Mouse (Mus musculus): ENCODE data around the gene Vps4b.

The Vps4b gene

DNA sequence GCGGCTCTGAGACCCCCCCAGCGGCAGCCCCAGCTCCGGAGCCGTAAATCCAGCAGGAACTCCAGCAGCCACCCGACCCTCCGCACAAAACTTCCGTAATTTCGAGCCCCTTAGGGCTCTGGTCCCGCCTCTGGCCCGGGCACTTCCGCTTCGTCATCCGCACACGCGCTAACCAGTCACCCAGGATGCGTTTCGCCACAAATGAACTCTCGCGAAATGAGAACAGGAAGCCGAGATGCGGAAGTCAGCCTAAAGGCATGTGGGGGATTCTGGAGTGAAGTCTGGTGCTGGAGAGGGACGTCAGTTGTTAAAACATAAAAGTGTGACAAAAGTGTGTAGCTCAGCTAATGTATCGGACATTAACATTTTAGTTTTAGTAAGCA, at the start of gene Vps4b:
TSS of gene Vps4b (minus strand) at position 187 of the 383 bp plus-strand sequence.
- DNase-seq (ENCODE audit: low read depth in 1 of 2, low spot score in 2 of 2), result peak; percentile 85 to 92

GRCm38 (mm10) chr1:106828784-106829183, 32.3 kb upstream of the Vps4b start:
- DNase-seq (ENCODE audit: low read depth in 1 of 2, low spot score in 2 of 2), result no peak

DNA sequence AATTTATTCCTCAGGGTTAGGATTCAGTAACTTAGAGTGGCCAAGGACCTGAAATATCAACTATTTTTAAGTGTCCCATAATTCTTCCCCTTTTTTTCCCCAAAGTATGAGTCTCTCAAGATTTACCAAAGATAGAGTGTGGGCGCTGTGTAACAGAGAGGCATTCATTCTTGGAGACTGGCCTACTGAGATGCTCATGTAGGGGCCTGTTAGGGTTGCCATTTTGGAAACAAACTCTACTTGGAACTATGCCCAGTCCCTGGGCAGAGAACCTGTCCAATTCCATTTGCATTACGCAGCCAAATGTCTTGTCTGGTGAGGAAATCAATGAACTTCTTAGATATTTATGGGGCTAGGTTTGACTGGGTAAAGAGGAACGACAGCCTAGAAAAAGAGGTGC, 25.8 kb upstream of the Vps4b start:
- no peak for DNase-seq (ENCODE audit: low read depth in 1 of 2, low spot score in 2 of 2)

DNA sequence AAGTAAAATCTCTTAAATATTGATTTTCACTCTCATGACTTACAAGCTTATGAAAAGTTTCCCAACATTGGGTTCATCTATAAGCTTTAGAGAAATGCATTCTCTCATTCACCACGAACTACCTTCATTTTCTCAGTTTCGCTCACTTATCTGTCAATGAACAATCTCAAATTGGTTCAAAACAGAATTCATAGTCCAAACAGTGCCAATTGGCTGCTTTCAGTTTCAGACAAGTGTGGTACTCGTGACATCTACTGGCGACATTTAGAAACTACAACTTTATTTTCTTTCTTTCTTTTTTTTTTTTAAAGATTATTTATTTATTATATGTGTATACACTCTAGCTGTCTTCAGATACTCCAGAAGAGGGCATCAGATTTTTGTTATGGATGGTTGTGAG, 21.8 kb upstream of the Vps4b start:
- no peak for DNase-seq (ENCODE audit: low read depth in 1 of 2, low spot score in 2 of 2)

DNA sequence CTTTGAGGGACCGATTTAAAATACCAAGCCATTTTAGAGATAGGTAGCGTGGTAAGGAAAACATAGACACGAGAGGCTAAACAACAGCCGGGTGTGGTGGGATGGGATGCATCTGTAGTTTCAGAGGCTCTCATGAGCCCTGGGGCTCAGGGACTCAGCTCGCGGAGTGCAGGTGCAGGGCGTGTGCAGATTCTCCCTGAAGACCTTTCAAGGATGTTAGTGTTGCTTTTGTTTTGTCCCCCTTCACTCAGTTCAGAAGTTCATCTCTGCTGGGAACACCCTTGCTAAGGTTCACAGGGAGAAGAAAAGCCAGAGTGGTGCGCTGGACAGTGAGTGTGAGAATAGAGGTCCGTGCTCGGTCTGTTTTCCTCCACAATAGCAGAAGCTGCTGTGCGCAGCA, 20.2 kb upstream of the Vps4b start:
- DNase-seq (ENCODE audit: low read depth in 1 of 2, low spot score in 2 of 2), result no peak

DNA sequence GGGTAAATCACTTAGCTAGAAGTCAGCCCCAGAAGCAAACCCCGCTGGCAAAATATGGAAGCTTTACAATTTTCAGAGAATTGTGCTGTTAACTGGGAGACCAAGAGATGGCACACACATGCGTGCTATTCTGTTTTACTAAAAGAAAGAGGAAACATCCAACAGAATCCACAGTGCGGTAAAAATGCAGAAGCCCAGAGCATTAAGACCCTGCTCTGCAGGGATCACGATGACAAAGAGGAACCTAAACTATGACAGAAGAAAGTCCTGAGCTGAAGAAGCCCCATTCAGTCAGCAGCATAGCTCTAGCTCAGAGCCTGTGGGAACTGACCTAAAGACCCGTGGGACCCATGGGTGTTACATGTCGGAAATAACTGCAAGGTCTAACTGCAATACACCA, 18.7 kb upstream of the Vps4b start:
- DNase-seq (ENCODE audit: low read depth in 1 of 2, low spot score in 2 of 2), result peak; percentile 23 to 24

- no peak for DNase-seq (ENCODE audit: low read depth in 1 of 2, low spot score in 2 of 2)
These were observed 18.3 kb upstream of the Vps4b start for GRCm38 (mm10) chr1:106814864-106815263.

DNA sequence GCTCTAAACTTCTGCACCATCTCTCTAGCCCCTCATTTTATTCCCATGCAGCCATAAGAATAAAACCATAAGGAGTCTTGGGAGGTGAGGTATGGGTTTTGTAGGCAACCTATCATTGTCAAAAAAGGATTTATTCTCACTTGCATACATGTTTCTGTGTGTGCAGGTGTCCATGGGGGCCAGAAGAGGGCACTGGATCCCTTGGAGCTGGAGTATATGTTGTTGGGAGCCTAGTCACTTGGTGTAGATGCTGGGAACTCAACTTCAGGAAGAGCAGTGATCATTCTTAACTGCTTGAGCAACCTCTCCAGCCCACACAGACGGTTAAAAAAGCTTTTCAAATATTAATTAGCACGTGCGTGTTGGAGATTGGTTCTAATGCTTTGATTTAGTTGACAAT, 3.4 kb upstream of the Vps4b start:
- DNase-seq (ENCODE audit: low read depth in 1 of 2, low spot score in 2 of 2), result no peak

GRCm38 (mm10) chr1:106799406-106799805, 2.9 kb upstream of the Vps4b start:
- no peak for DNase-seq (ENCODE audit: low read depth in 1 of 2, low spot score in 2 of 2)

GRCm38 (mm10) chr1:106796987-106797779, 655 bp upstream of the Vps4b start:
- DNase-seq (ENCODE audit: low read depth in 1 of 2, low spot score in 2 of 2), result no peak

- no peak for DNase-seq (ENCODE audit: low read depth in 1 of 2, low spot score in 2 of 2)
These were observed 640 bp downstream of the Vps4b start for GRCm38 (mm10) chr1:106795634-106796541.

- DNase-seq (ENCODE audit: low read depth in 1 of 2, low spot score in 2 of 2), result no peak
These were observed 21.6 kb downstream of the Vps4b start for GRCm38 (mm10) chr1:106774896-106775295.

DNA sequence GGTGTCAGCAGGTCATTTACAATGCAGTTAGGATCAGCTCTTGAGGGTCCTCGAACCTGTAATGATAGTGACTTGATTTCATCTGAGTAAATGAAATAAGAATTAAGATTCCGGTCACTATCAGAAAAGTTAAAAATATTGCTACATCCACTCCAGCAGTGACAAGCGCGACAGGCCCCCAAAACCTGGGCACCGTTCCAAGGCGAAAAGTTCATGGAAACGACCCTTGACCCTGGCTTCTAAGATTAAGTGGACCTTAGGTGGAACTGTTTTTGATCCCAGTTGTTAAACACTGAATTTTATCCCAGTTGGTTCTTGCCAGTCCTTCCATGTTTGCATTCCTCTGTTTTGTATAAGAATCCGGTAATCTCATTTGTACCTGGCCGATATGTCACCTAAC, 22.4 kb downstream of the Vps4b start:
- no peak for DNase-seq (ENCODE audit: low read depth in 1 of 2, low spot score in 2 of 2)

DNA sequence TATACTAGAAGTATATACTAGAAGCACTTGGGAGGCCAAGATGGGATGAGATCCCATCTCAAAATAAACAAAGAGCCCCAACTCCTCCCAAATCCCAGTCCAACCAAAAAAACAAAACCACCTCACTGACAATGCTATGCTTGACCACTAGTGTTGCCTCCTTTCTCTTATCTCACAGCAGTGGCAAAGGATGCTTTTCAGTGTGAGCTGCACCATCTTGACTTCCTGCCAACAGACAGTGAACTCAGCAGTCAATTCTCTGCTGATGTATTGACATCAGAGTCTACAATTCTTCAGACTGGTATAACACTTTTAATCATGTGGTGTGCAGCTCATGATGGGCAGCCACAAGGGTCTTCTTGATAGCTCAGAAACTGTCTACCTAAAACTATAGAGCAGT, 27.8 kb downstream of the Vps4b start:
- DNase-seq (ENCODE audit: low read depth in 1 of 2, low spot score in 2 of 2), result no peak

DNA sequence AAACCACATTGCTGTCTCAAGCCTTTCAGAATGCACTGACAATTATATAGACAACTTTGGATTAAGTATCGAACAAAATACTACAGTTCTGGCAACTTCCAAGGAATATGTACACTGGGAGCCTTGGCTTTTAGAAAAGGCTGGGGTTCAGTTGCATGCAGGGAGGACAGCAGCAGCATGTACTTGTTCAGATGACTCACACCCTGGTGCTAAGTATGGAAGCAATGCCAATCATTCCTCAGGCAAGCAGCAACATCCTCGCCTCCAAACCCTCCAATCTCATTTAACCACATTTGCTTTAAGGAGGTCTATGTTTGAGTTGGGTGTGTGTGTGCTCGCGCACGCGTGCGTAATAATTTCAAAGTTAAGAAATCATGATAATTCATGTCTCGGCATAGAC, 30.8 kb downstream of the Vps4b start:
- DNase-seq (ENCODE audit: low read depth in 1 of 2, low spot score in 2 of 2), result no peak

GRCm38 (mm10) chr1:106764846-106765245, 31.7 kb downstream of the Vps4b start:
- DNase-seq (ENCODE audit: low read depth in 1 of 2, low spot score in 2 of 2), result no peak

- no peak for DNase-seq (ENCODE audit: low read depth in 1 of 2, low spot score in 2 of 2)
These were observed 32.2 kb downstream of the Vps4b start for GRCm38 (mm10) chr1:106764281-106764680.

DNA sequence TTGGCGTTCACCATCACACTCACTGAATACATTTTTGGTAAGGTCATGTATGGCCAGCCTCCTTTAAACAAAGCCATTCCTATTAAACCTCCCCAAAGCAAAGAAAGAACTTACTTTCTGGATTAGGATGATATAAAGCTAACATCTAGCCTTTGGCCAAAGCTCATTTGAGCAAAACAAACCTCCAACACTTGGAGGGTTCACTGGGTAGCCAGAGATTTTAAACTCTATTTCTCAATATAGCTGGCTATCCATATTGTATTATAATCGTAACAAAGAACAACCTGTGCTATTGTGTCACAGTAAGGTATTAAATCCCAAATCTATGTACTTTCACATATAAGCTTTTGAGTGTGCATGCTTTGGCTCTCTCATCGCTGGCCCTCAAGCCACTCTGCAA, 35.8 kb downstream of the Vps4b start:
- DNase-seq (ENCODE audit: low read depth in 1 of 2, low spot score in 2 of 2), result no peak

GRCm38 (mm10) chr1:106759572-106760435, 36.7 kb downstream of the Vps4b start, which contains the start of gene Kdsr:
Gene Kdsr (minus strand): TSS chr1:106759727.
- peak; percentile 90 to 96 for DNase-seq (ENCODE audit: low read depth in 1 of 2, low spot score in 2 of 2)

GRCm38 (mm10) chr1:106758734-106759571, 37.6 kb downstream of the Vps4b start:
- DNase-seq (ENCODE audit: low read depth in 1 of 2, low spot score in 2 of 2), result no peak
